Mouse (Mus musculus): ENCODE results near the gene Cab39. TPM values are rescaled to one million over a fixed set of nuclear protein-coding genes. Genes with fewer than 3 reads are reported as not detected.

Cab39 gene
- polyA plus RNA-seq, 1 experiment from 2014 or later = 34.6 TPM

DNA sequence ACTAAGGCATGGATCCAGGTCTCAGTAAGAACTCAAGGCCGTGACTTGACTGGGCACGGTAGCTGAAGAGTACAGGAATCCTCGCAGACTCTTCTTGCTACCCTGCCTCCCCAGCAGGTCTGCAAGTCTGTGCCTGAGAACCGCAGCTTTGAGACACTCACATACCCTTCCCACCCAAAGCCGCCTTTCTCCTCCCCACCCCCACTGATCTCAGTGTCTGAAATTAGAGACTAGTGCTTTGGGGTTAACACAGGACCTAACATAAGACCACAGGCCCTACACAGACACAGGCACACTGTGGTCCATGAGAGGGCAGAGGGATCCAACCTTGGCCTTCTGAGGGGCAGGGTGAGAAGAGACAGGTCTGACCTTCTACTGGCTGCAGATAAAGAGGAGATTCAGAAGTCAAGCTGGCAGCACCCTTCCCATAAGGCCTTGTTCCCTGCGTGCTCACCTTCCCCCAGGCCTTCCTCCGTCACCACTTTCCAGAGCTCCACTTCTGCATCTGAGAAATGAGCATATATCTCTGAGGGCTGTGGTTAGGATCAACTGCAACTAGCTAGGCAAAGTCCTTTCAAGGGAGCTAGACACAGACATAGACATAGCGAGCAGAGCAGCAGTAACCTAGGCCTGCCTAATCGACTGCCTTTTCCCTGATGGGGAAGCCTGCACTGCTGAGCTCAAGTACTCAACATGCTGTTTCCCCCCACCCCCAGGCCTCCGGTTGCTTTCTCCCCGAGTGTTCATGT, 41.1 kb upstream of the Cab39 start:
- whole genome bisulfite sequencing = 78% methylated on average over 11 of the region's 11 CpGs
- no peak for TF ChIP-seq CTCF (IDR thresholded peaks at IDR 0.05; ENCODE audit: low read depth)
- Histone ChIP-seq H3K4me3 (replicated peaks; ENCODE audit: low read depth, low read length) (no peak overlapping the region), H3K27ac (no peak overlapping the region), H3K36me3 (ENCODE audit: insufficient read depth, low read length) (no peaks in the 10 kb centered on the region), H3K9me3 (replicated peaks; ENCODE audit: low read length) (no peaks in the 10 kb centered on the region), H3K9ac (ENCODE audit: low read depth, low read length) (no peak overlapping the region), H3K4me1 (replicated peaks; ENCODE audit: insufficient read depth, low read length) (no peaks in the 10 kb centered on the region), H3K27me3 (ENCODE audit: insufficient read depth, low read length) (no peaks in the 10 kb centered on the region), H3K4me2 (ENCODE audit: low read length) (no peak overlapping the region)
- DNase-seq (ENCODE audit: low spot score) = no peak
- peak; percentile 19; the same call in 1 of the 2 replicates for ATAC-seq (replicated peaks; ENCODE audit: low FRiP score, low read depth)

DNA sequence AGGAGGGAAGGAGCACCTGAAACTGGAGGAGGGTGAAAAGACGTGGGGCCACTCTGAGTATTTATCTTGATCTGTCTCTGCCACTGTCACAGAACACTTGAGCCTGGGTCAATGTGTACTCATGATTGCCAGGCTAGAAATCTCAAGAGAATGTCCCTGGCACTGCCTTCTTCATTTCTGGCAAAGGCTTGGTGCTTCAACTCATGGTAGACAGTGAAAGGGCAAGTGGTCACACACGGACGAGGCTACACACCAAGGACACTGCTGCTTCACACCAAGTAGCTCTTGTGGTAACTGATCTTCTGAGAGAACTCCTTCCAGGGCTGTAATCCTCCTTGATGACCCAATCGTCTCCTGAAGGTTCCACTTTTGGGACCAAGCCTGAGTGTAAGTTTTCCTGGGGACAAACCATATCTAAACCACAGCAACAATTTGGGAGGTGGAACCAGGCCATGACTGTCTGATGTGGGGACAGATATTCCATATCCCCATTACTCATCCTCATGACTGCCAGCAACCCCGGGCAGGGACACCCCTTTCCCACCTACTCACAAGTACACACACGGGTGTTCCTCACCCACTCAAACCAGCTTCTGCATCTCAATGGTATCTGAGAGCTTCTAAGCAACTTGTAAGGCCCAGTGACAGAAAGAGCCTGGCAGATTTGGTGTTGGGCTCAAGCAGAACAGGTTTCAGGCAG, 35.6 kb upstream of the Cab39 start:
- 0 out of 2 replicates have a peak overlapping the region, but pooled peaks have one; percentile 34 for H3K4me2 ChIP-seq (ENCODE audit: low read length)
- ATAC-seq (replicated peaks; ENCODE audit: low FRiP score, low read depth) = no peak
- WGBS = 64% methylated on average over 6 of the region's 6 CpGs

DNA sequence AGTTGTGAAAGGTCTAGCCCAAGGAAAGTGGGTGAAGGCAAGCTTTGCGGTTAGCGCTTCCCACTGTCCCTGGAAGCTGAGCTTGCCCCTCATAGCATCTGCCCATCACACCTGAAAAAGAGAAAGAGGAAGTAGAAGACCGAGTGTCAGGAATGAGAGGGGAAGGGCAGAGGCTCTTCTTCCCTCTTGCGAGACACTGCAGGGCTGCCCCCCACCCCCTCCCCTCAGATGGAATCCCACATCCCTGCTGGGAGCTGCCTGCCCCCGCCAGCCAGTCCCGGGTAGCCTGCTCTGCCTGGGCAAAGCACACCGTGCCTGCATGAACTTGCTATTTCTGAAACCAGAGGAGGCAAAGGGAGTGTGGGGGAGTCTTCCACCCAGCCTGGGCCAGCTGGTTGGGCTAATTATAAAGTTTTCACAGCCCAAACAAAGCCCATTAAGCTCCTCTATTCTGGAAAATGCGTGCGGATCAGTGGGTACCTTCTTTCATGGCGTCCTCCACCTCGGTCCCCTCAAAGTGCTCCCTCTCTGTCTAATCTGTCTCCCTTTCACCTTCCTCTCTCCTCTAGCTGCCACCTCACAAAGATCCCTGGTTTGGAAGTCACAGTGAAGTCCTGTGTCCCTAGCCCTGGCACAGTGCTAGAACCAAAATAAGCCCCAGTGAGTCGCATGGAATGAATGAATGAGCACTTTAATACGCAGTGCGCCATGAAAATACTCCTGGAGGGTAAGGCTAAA, 34.8 kb upstream of the Cab39 start:
- Histone ChIP-seq H3K4me1 (replicated peaks; ENCODE audit: insufficient read depth, low read length) (no peaks in the 10 kb centered on the region), H3K4me2 (ENCODE audit: low read length) (peak overlapping the region; percentile 34), H3K4me3 (replicated peaks; ENCODE audit: low read depth, low read length) (0 out of 2 replicates have a peak overlapping the region, but pooled peaks have one; percentile 4), H3K9me3 (replicated peaks; ENCODE audit: low read length) (no peaks in the 10 kb centered on the region), H3K9ac (ENCODE audit: low read depth, low read length) (no peak overlapping the region), H3K27ac (peak overlapping the region; percentile 36; the same call in 1 of the 2 replicates), H3K36me3 (ENCODE audit: insufficient read depth, low read length) (no peaks in the 10 kb centered on the region), H3K27me3 (ENCODE audit: insufficient read depth, low read length) (no peaks in the 10 kb centered on the region)
- no peak for TF ChIP-seq CTCF (IDR thresholded peaks at IDR 0.05; ENCODE audit: low read depth)
- ATAC-seq (replicated peaks; ENCODE audit: low FRiP score, low read depth) = peak; percentile 72
- 25% methylated on average over 14 of the region's 14 CpGs for WGBS
- peak; percentile 69 for DNase-seq (ENCODE audit: low spot score)

More for the DNA sequence above, 35.6 kb upstream of the Cab39 start:
- no peaks in the 10 kb centered on the region for H3K9me3 ChIP-seq (replicated peaks; ENCODE audit: low read length)
- no peak overlapping the region for H3K9ac ChIP-seq (ENCODE audit: low read depth, low read length)
- no peaks in the 10 kb centered on the region for H3K27me3 ChIP-seq (ENCODE audit: insufficient read depth, low read length)
- no peak overlapping the region for H3K4me3 ChIP-seq (replicated peaks; ENCODE audit: low read depth, low read length)
- H3K36me3 ChIP-seq (ENCODE audit: insufficient read depth, low read length) = no peaks in the 10 kb centered on the region
- no peak overlapping the region for H3K27ac ChIP-seq
- DNase-seq (ENCODE audit: low spot score) = no peak
- no peaks in the 10 kb centered on the region for H3K4me1 ChIP-seq (replicated peaks; ENCODE audit: insufficient read depth, low read length)
- no peak for TF ChIP-seq CTCF (IDR thresholded peaks at IDR 0.05; ENCODE audit: low read depth)

DNA sequence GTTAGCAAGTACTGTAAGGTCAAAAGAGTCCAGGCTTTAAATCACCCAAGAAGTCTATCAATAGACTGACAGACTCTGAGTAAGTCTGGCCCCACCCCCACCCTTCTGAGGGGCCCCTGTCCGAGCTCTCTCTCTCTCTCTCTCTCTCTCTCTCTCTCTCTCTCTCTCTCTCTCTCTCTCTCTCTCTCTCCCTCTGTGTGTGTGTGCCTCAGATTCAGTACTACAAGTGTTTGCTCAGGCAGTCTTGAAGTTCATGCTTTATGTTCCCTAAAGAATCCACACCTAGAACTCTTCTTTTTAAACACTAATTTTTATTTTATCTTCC, 34.3 kb upstream of the Cab39 start:
- DNase-seq (ENCODE audit: low spot score) (no peak), ATAC-seq (replicated peaks; ENCODE audit: low FRiP score, low read depth) (no peak)
- 0% methylated on average over 1 of the region's 1 CpGs for WGBS
- no peak overlapping the region for H3K4me2 ChIP-seq (ENCODE audit: low read length)
- H3K27me3 ChIP-seq (ENCODE audit: insufficient read depth, low read length) = no peaks in the 10 kb centered on the region
- no peak for TF ChIP-seq CTCF (IDR thresholded peaks at IDR 0.05; ENCODE audit: low read depth)
- H3K36me3 ChIP-seq (ENCODE audit: insufficient read depth, low read length) = no peaks in the 10 kb centered on the region
- H3K9me3 ChIP-seq (replicated peaks; ENCODE audit: low read length) = no peaks in the 10 kb centered on the region
- peak overlapping the region; percentile 36; the same call in 1 of the 2 replicates for H3K27ac ChIP-seq
- H3K4me1 ChIP-seq (replicated peaks; ENCODE audit: insufficient read depth, low read length) = no peaks in the 10 kb centered on the region
- no peak overlapping the region for H3K9ac ChIP-seq (ENCODE audit: low read depth, low read length)
- no peak overlapping the region for H3K4me3 ChIP-seq (replicated peaks; ENCODE audit: low read depth, low read length)

DNA sequence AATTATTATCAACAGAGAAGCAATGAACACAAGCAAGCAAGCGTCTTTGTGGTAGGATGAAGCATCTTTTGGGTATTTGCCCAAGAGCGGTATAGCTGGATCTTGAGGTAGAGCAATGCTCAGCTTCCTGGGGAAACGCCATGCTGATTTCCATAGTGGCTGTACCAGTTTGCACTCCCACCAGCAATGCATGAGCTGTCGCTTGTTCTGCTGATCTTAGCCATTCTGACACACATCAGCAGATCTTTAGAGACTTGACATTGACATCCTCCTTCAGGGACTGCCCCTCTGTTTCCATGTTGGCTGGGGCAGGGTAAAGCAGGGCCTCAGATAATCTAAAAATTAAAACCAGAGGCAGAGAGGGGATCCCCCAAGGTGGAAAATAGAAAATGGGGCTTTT, 31.6 kb upstream of the Cab39 start:
- ATAC-seq (replicated peaks; ENCODE audit: low FRiP score, low read depth) = no peak
- H3K36me3 ChIP-seq (ENCODE audit: insufficient read depth, low read length) = no peaks in the 10 kb centered on the region
- no peak overlapping the region for H3K9ac ChIP-seq (ENCODE audit: low read depth, low read length)
- H3K4me1 ChIP-seq (replicated peaks; ENCODE audit: insufficient read depth, low read length) = no peaks in the 10 kb centered on the region
- no peak for TF ChIP-seq CTCF (IDR thresholded peaks at IDR 0.05; ENCODE audit: low read depth)
- H3K9me3 ChIP-seq (replicated peaks; ENCODE audit: low read length) = no peaks in the 10 kb centered on the region
- no peak overlapping the region for H3K4me2 ChIP-seq (ENCODE audit: low read length)
- no peak overlapping the region for H3K4me3 ChIP-seq (replicated peaks; ENCODE audit: low read depth, low read length)
- WGBS = 89% methylated on average over 4 of the region's 4 CpGs
- no peak for DNase-seq (ENCODE audit: low spot score)
- no peak overlapping the region for H3K27ac ChIP-seq
- no peaks in the 10 kb centered on the region for H3K27me3 ChIP-seq (ENCODE audit: insufficient read depth, low read length)

DNA sequence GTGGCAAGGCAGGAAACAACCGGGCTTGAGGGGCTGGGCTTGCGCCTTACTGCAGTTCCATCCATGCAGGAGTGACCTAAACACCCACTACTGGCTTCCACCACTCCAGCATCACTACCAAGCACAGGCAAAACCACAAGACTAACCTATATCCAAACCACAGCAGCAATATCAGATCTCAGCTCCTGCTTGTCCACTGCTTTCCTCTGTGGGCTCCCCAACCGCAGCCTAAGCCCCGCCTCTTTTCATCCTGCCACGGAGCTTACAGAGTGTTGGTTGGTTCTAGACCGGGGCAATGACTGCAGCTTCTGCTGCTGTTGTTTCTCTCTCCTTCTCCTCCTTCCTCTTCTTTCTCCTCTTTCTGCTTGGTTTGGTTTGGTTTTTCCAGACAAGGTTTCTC, 29.9 kb upstream of the Cab39 start:
- no peak for TF ChIP-seq CTCF (IDR thresholded peaks at IDR 0.05; ENCODE audit: low read depth)
- Histone ChIP-seq H3K4me1 (replicated peaks; ENCODE audit: insufficient read depth, low read length) (no peaks in the 10 kb centered on the region), H3K27me3 (ENCODE audit: insufficient read depth, low read length) (no peaks in the 10 kb centered on the region), H3K9me3 (replicated peaks; ENCODE audit: low read length) (no peaks in the 10 kb centered on the region), H3K36me3 (ENCODE audit: insufficient read depth, low read length) (no peaks in the 10 kb centered on the region), H3K9ac (ENCODE audit: low read depth, low read length) (no peak overlapping the region), H3K4me3 (replicated peaks; ENCODE audit: low read depth, low read length) (no peak overlapping the region), H3K4me2 (ENCODE audit: low read length) (no peak overlapping the region), H3K27ac (no peak overlapping the region)
- DNase-seq (ENCODE audit: low spot score) = no peak
- 86% methylated on average over 6 of the region's 6 CpGs for WGBS
- no peak for ATAC-seq (replicated peaks; ENCODE audit: low FRiP score, low read depth)
